ENCODE assay signal across 10 mouse cellular contexts in the genomic region with DNA sequence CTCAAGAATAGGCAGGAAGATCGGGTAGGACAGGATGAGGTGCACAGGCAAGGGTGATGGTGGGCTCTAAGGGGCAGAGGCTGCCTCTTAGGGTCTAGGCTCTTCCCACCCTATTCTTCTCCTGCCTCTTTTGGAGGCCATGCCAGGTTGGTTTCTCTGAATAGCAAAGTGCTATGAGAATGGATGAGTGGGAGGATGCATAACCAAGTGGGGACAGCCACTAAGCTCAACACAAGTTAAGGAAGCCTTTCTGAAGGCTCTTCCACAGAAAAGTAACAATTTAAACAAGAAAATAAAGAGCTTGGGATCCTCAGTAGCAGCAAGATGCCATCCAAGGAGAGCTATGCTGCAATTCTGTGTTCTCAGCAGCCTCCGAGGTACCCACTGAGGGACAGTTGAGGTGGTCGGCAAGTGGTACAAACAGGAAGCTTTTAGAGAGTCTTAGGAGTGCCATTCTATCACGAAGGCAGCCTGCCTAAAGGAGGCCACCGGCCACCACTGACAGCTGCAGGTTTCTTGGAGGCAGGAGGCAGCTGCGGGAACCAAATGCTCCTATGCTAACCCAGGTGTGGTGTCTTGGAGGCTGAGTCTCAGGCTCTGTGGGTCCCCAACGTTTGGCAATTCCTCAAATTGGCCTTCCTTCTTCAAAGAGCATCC. TPM values are rescaled to one million over a fixed set of nuclear protein-coding genes. Genes with fewer than 3 reads are reported as not detected.
DNase-seq lines count a peak whose midpoint lies in the region; ATAC-seq and TF ChIP-seq lines count a peak whose summit lies in the region.
"Had no signal": no experiment of that assay in that cellular context is flagged by ENCODE, and none has a peak within 500 bp of the region (broad histone marks: within the 10 kb centered on the region; RNA-seq: fewer than 3 reads in every experiment).

No protein-coding gene starts in this region.

- ATAC-seq in forebrain, embryonic 11.5 days (replicated peaks; ENCODE audit: low FRiP score): no peak
- no peak for ATAC-seq in limb, embryonic 13.5 days (ENCODE audit: low FRiP score, low read depth)

- no peak for DNase-seq in layer of hippocampus, adult 2 months (ENCODE audit: low spot score in 2 of 2)
- no peak for DNase-seq in layer of hippocampus, adult 18-20 months (ENCODE audit: low spot score in 2 of 2)
- no peak for DNase-seq in forebrain, embryonic 11.5 days (ENCODE audit: low spot score)
- DNase-seq in Muller cell, postnatal 12 days (ENCODE audit: inconsistent ontology term): no peak
- no peak for DNase-seq in kidney, postnatal 4 days
- DNase-seq in adrenal gland, postnatal 36 days: no peak
- DNase-seq: gastrocnemius, postnatal 36 days had no signal

- H3K9ac ChIP-seq in forebrain, embryonic 11.5 days (ENCODE audit: low read length): 0 out of 2 replicates have a peak overlapping the region, but pooled peaks have one; percentile 8
- no peak overlapping the region for H3K9ac ChIP-seq in limb, embryonic 13.5 days

- peak overlapping the region; percentile 41; the same call in 1 of the 2 replicates for H3K4me2 ChIP-seq in forebrain, embryonic 11.5 days (ENCODE audit: low read depth, low read length, severe bottlenecking)
- H3K4me2 ChIP-seq in limb, embryonic 13.5 days (replicated peaks): peak overlapping the region; percentile 56

- H3K27ac ChIP-seq in layer of hippocampus, adult 2 months: peak overlapping the region; percentile 93
- no peak overlapping the region for H3K27ac ChIP-seq in forebrain, embryonic 11.5 days (ENCODE audit: low read depth, low read length)
- peak overlapping the region; percentile 29 for H3K27ac ChIP-seq in limb, embryonic 13.5 days
- peak overlapping the region; percentile 98 for H3K27ac ChIP-seq in olfactory bulb, adult 2 months (ENCODE audit: insufficient read depth, low read depth, low read length)

- WGBS in forebrain, embryonic 11.5 days: 44% methylated on average over 7 of the region's 7 CpGs
- WGBS in limb, embryonic 13.5 days: 35% methylated on average over 7 of the region's 7 CpGs
- WGBS in olfactory bulb, adult 2 months: 24% methylated on average over 7 of the region's 7 CpGs

- no peak overlapping the region for H3K4me3 ChIP-seq in layer of hippocampus, adult 2 months
- no peak overlapping the region for H3K4me3 ChIP-seq in forebrain, embryonic 11.5 days (ENCODE audit: low read depth, low read length)
- no peak overlapping the region; the same call in 1 of the 2 replicates for H3K4me3 ChIP-seq in limb, embryonic 13.5 days
- no peak overlapping the region for H3K4me3 ChIP-seq in olfactory bulb, adult 2 months (ENCODE audit: insufficient read depth, low read depth, low read length)

- H3K4me1 ChIP-seq in forebrain, embryonic 11.5 days (replicated peaks; ENCODE audit: control insufficient read depth, insufficient read depth, low read length): peaks cover 12% of the 10 kb centered on the region; the same call in 1 of the 2 replicates
- peaks cover 35% of the 10 kb centered on the region for H3K4me1 ChIP-seq in limb, embryonic 13.5 days
- peaks cover 27% of the 10 kb centered on the region for H3K4me1 ChIP-seq in olfactory bulb, adult 2 months (ENCODE audit: control insufficient read depth, insufficient read depth, low read length)

- no peaks in the 10 kb centered on the region for H3K27me3 ChIP-seq in forebrain, embryonic 11.5 days (ENCODE audit: control insufficient read depth, insufficient read depth, low read length)
- H3K27me3 ChIP-seq in limb, embryonic 13.5 days: no peaks in the 10 kb centered on the region

- no peaks in the 10 kb centered on the region for H3K9me3 ChIP-seq in forebrain, embryonic 11.5 days (ENCODE audit: control insufficient read depth, low read length)
- no peaks in the 10 kb centered on the region for H3K9me3 ChIP-seq in limb, embryonic 13.5 days
- H3K9me3 ChIP-seq: G1E had no signal

- H3K36me3 ChIP-seq in forebrain, embryonic 11.5 days (ENCODE audit: control insufficient read depth, insufficient read depth, low read length): no peaks in the 10 kb centered on the region
- no peaks in the 10 kb centered on the region for H3K36me3 ChIP-seq in limb, embryonic 13.5 days
- H3K36me3 ChIP-seq: G1E had no signal

- no peak for TF ChIP-seq POLR2A in olfactory bulb, adult 2 months (IDR thresholded peaks at IDR 0.05; ENCODE audit: insufficient read depth, low read depth, low read length)

- TF ChIP-seq CTCF in layer of hippocampus, adult 2 months (conservative IDR thresholded peaks at IDR 0.05): no peak
- no peak for TF ChIP-seq CTCF in olfactory bulb, adult 2 months (IDR thresholded peaks at IDR 0.05; ENCODE audit: insufficient read depth, low read depth, low read length)

RNA-seq across cellular contexts. Expression of gene Hdac11, which starts 3.4 kb away (rescaled TPM):
- total RNA-seq in layer of hippocampus, adult 2 months (2021): 100 to 1,000 TPM; 154 to 156 TPM
- 100 to 1,000 TPM; 169 to 174 TPM for total RNA-seq in layer of hippocampus, adult 18-20 months (2021)
- polyA plus RNA-seq in forebrain, embryonic 11.5 days (2014; fragmentation: Nextera tagmentation; extraction: Ambion mirVana): 12.5 and 14.5 TPM in 2 replicates
- polyA plus RNA-seq in limb, embryonic 13.5 days (2015; fragmentation: Nextera tagmentation; extraction: Ambion mirVana): 16.1 and 18.6 TPM in 2 replicates
- polyA plus RNA-seq in olfactory bulb, adult 2 months (2012; ENCODE audit: insufficient read depth, insufficient read length, low replicate concordance, missing spikeins): not detected in 2 replicates
- 1 to 10 TPM; 5.8 to 6.2 TPM for total RNA-seq in adrenal gland, postnatal 36 days (2021)

RNA-seq across cellular contexts. Expression of gene Nup210, which starts 36.4 kb away (rescaled TPM):
- total RNA-seq in layer of hippocampus, adult 2 months (2021): 10 to 100 TPM; 19.9 to 22.3 TPM
- total RNA-seq in layer of hippocampus, adult 18-20 months (2021): 10 to 100 TPM; 16.2 to 17.5 TPM
- 31.9 and 37.4 TPM in 2 replicates for polyA plus RNA-seq in forebrain, embryonic 11.5 days (2014; fragmentation: Nextera tagmentation; extraction: Ambion mirVana)
- 6.3 and 7.8 TPM in 2 replicates for polyA plus RNA-seq in limb, embryonic 13.5 days (2015; fragmentation: Nextera tagmentation; extraction: Ambion mirVana)
- not detected in 2 replicates for polyA plus RNA-seq in olfactory bulb, adult 2 months (2012; ENCODE audit: insufficient read depth, insufficient read length, low replicate concordance, missing spikeins)
- total RNA-seq in adrenal gland, postnatal 36 days (2021): 1 to 10 TPM; 3.6 to 6.2 TPM

RNA-seq across cellular contexts. Expression of gene Fbln2, which starts 59.2 kb away (rescaled TPM):
- 10 to 100 TPM in 1 of 2 experiments, 1 to 10 TPM in 1; 8.1 to 10.8 TPM for total RNA-seq in layer of hippocampus, adult 2 months (2021)
- 1 to 10 TPM; 7.8 to 10.0 TPM for total RNA-seq in layer of hippocampus, adult 18-20 months (2021)
- 38.9 and 42.4 TPM in 2 replicates for polyA plus RNA-seq in forebrain, embryonic 11.5 days (2014; fragmentation: Nextera tagmentation; extraction: Ambion mirVana)
- 192 and 196 TPM in 2 replicates for polyA plus RNA-seq in limb, embryonic 13.5 days (2015; fragmentation: Nextera tagmentation; extraction: Ambion mirVana)
- not detected in 2 replicates for polyA plus RNA-seq in olfactory bulb, adult 2 months (2012; ENCODE audit: insufficient read depth, insufficient read length, low replicate concordance, missing spikeins)
- 10 to 100 TPM; 12.6 to 20.7 TPM for total RNA-seq in adrenal gland, postnatal 36 days (2021)
- polyA plus RNA-seq: G1E had no signal

Comparison
In these comparisons a context has a peak if more than half of its experiments do, and no peak if none do; other contexts are left out.
1. RNA of gene Hdac11, which starts 3.4 kb away (total RNA-seq): 169 to 174 TPM in layer of hippocampus, adult 18-20 months and 154 to 156 TPM in layer of hippocampus, adult 2 months; 5.8 to 6.2 TPM in adrenal gland, postnatal 36 days; every median in the first group is over 10 times any median in the second.